Mouse (Mus musculus) ES-Bruce4 (cell line): Measurements from ENCODE around the gene Zfp511.

Source experiments
- CTCF ChIP-seq: IDR thresholded peaks from one replicate; pipeline ENCODE4 v1.8.1; 2011; ENCODE audit warnings: low read depth, low read length
- EP300 ChIP-seq: IDR thresholded peaks from 2 replicates; pipeline ENCODE4 v1.6.1; 2011; ENCODE audit warnings: low read depth, low read length; ENCODE audit not compliant: insufficient read depth

DNA sequence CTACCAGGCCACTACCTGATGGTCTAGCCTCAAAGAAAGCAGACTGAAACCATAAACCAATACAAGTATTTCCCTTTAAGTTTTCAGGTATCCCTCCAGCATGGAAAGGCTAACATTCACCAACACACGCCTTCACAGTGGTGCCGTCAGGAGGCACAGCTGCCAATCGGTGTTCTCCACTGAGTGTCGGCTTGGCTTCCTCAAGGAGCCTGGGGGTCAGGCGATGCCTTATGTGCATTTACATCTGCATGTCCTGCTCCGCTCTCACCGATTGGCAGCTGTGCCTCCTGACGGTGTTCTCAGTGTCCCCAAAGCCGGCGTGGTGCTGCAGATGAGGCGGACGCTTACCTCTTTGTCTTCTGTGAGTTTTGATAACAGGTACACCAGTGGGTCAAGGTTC is 4.4 kb upstream of the Zfp511 start:
- TF ChIP-seq EP300 = no peak
- TF ChIP-seq CTCF = no peak
